Mouse (Mus musculus) thymus, adult 2 months (tissue): ENCODE measurements around the gene Hs3st3a1.

Experiments
- CTCF ChIP-seq: fragments of 200-500 bp; IDR thresholded peaks from 2 replicates; pipeline ENCODE4 v1.5.1; 2012; ENCODE audit warnings: mild to moderate bottlenecking, control low read depth, low read length, moderate library complexity, borderline replicate concordance; ENCODE audit not compliant: control insufficient read depth, poor library complexity, insufficient read depth; ENCODE audit errors: extremely low read depth
- POLR2A ChIP-seq: fragments of 200-500 bp; IDR thresholded peaks from 2 replicates; pipeline ENCODE4 v1.6.1; 2012; ENCODE audit warnings: mild to moderate bottlenecking, low read length, control low read depth, moderate library complexity; ENCODE audit not compliant: control insufficient read depth, poor library complexity, insufficient read depth; ENCODE audit errors: extremely low read depth

DNA sequence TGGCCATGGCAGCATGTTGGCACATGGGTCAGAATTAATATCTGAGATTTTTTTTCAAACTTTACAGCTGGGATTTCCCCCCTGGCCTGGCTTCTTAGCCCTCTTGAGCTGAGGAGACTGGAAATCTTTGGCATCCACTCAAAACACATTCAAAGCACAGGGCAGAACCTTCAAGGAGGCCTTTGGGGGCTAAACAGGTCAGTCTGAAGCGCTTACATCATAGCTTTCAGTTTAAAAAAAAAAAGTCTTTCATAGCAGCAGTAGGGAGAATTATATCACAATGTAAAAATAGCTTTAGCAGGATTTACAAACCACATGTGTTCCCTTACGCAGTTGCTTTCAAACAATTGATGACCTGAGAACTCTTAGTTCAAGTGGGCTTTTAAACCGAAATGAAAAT lies 46.3 kb downstream of the Hs3st3a1 start:
- TF ChIP-seq CTCF = no peak
- TF ChIP-seq POLR2A = no peak
